Mouse (Mus musculus) E14TG2a.4 (cell line): Measurements from ENCODE around the gene Alk.

ENCODE experiments used
- CTCF ChIP-seq: conservative IDR thresholded peaks from 2 replicates; pipeline ENCODE4 v1.5.1; 2014; ENCODE audit warnings: low read length
- NANOG ChIP-seq: IDR thresholded peaks from 2 replicates; pipeline ENCODE4 v1.6.1; 2014; ENCODE audit warnings: borderline replicate concordance, low read length, mixed read lengths
- POU5F1 ChIP-seq: IDR thresholded peaks from 2 replicates; pipeline ENCODE4 v1.6.1; 2014; ENCODE audit warnings: low read length, borderline replicate concordance

GRCm38 (mm10) chr17:72237315-72237714 is 367.1 kb downstream of the Alk start:
- TF ChIP-seq CTCF (no peak), NANOG (no peak), POU5F1 (no peak)
